Mouse (Mus musculus): ENCODE measurements at regions not wholly inside any gene's neighbourhood (a gene's known extent, or its start where the extent isn't known, plus 50 kb on each side); places are given as distances from the start of the nearest gene placed in this dataset.

DNA sequence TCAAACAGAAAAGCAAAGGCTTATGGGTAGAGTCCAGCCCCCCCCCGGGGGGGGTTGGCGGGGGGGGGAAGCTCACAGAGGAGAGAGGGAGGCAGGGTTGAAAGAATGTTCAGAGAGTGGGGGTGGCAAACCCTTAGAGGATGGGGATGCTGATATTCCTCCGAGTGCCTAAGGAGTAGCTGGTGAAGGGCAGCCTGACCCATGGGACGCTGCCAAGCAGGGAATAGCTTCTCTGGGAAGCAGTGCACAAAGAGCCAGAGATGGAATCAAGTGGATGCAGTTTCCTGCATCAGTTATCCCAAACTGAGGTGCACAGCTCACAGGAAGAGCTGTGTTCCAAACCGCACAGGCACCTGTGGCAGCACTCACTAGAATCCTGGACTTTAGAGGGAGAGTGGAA, 64.0 kb upstream of the Dapl1 start:
- TF ChIP-seq MYOG (IDR thresholded peaks at IDR 0.05; ENCODE audit: control insufficient read depth in 1 of 3, insufficient read depth in 1 of 3, insufficient read length in 2 of 3, low read depth in 2 of 3) (no peak), MAX (IDR thresholded peaks at IDR 0.05; ENCODE audit: low read depth) (no peak), POLR2A (IDR thresholded peaks at IDR 0.05; ENCODE audit: insufficient read length, low read depth) (no peak), REST (IDR thresholded peaks at IDR 0.05; ENCODE audit: insufficient read depth, insufficient read length) (no peak), POLR2AphosphoS2 (IDR thresholded peaks at IDR 0.05; ENCODE audit: insufficient read length, low read depth) (no peak)

All from myocyte (in vitro differentiated cells).